Mouse (Mus musculus): ENCODE data around the gene Olfr243. TPM values are rescaled to one million over a fixed set of nuclear protein-coding genes. Genes with fewer than 3 reads are reported as not detected.

Olfr243 gene
- polyA plus RNA-seq, 1 experiment from 2014 or later: not detected

Other genes with a start within 250 kb of the Olfr243 start
- not detected in 2 replicates for gene Olfr608, start 244.8 kb upstream of the Olfr243 start, polyA plus RNA-seq (2016; fragmentation: Nextera tagmentation; extraction: Ambion mirVana)
- not detected in 2 replicates for gene Olfr609, start 216.6 kb upstream of the Olfr243 start, polyA plus RNA-seq (2016; fragmentation: Nextera tagmentation; extraction: Ambion mirVana)
- not detected in 2 replicates for gene Olfr610, start 202.5 kb upstream of the Olfr243 start, polyA plus RNA-seq (2016; fragmentation: Nextera tagmentation; extraction: Ambion mirVana)
- gene Olfr611, start 193.8 kb upstream of the Olfr243 start, polyA plus RNA-seq (2016; fragmentation: Nextera tagmentation; extraction: Ambion mirVana): not detected in 2 replicates
- gene Olfr612, start 172.0 kb upstream of the Olfr243 start, polyA plus RNA-seq (2016; fragmentation: Nextera tagmentation; extraction: Ambion mirVana): not detected in 2 replicates
- gene Olfr613, start 166.6 kb upstream of the Olfr243 start, polyA plus RNA-seq (2016; fragmentation: Nextera tagmentation; extraction: Ambion mirVana): not detected in 2 replicates
- gene Olfr615, start 158.6 kb upstream of the Olfr243 start, polyA plus RNA-seq (2016; fragmentation: Nextera tagmentation; extraction: Ambion mirVana): not detected in 2 replicates
- not detected in 2 replicates for gene Olfr616, start 145.5 kb upstream of the Olfr243 start, polyA plus RNA-seq (2016; fragmentation: Nextera tagmentation; extraction: Ambion mirVana)
- not detected in 2 replicates for gene Olfr617, start 141.6 kb upstream of the Olfr243 start, polyA plus RNA-seq (2016; fragmentation: Nextera tagmentation; extraction: Ambion mirVana)
- gene Olfr618, start 124.6 kb upstream of the Olfr243 start, polyA plus RNA-seq (2016; fragmentation: Nextera tagmentation; extraction: Ambion mirVana): not detected in 2 replicates
- not detected in 2 replicates for gene Olfr619, start 114.1 kb upstream of the Olfr243 start, polyA plus RNA-seq (2016; fragmentation: Nextera tagmentation; extraction: Ambion mirVana)
- not detected in 2 replicates for gene Olfr620, start 102.1 kb upstream of the Olfr243 start, polyA plus RNA-seq (2016; fragmentation: Nextera tagmentation; extraction: Ambion mirVana)
- gene Olfr622, start 72.0 kb upstream of the Olfr243 start, polyA plus RNA-seq (2016; fragmentation: Nextera tagmentation; extraction: Ambion mirVana): not detected in 2 replicates
- not detected in 2 replicates for gene Olfr623, start 51.0 kb upstream of the Olfr243 start, polyA plus RNA-seq (2016; fragmentation: Nextera tagmentation; extraction: Ambion mirVana)
- gene Olfr624, start 43.5 kb upstream of the Olfr243 start, polyA plus RNA-seq (2016; fragmentation: Nextera tagmentation; extraction: Ambion mirVana): 0.04 TPM in 2 replicates
- not detected in 2 replicates for gene Olfr625-ps1, start 32.0 kb upstream of the Olfr243 start, polyA plus RNA-seq (2016; fragmentation: Nextera tagmentation; extraction: Ambion mirVana)
- not detected in 2 replicates for gene Olfr628, start 15.7 kb downstream of the Olfr243 start, polyA plus RNA-seq (2016; fragmentation: Nextera tagmentation; extraction: Ambion mirVana)
- not detected in 2 replicates for gene Olfr629, start 30.3 kb downstream of the Olfr243 start, polyA plus RNA-seq (2016; fragmentation: Nextera tagmentation; extraction: Ambion mirVana)
- not detected in 2 replicates for gene Olfr630, start 42.7 kb downstream of the Olfr243 start, polyA plus RNA-seq (2016; fragmentation: Nextera tagmentation; extraction: Ambion mirVana)
- gene Olfr69, start 56.9 kb downstream of the Olfr243 start, polyA plus RNA-seq (2016; fragmentation: Nextera tagmentation; extraction: Ambion mirVana): not detected in 2 replicates
- gene Olfr68, start 65.0 kb downstream of the Olfr243 start, polyA plus RNA-seq (2016; fragmentation: Nextera tagmentation; extraction: Ambion mirVana): not detected in 2 replicates
- gene Olfr67, start 77.2 kb downstream of the Olfr243 start, polyA plus RNA-seq (2016; fragmentation: Nextera tagmentation; extraction: Ambion mirVana): not detected in 2 replicates
- gene Hbb-bt, start 99.3 kb downstream of the Olfr243 start, polyA plus RNA-seq (2016; fragmentation: Nextera tagmentation; extraction: Ambion mirVana): 183 and 303 TPM in 2 replicates
- 80.0 and 102 TPM in 2 replicates for gene Hbb-bs, start 113.4 kb downstream of the Olfr243 start, polyA plus RNA-seq (2016; fragmentation: Nextera tagmentation; extraction: Ambion mirVana)
- gene Hbb-bh2, start 125.8 kb downstream of the Olfr243 start, polyA plus RNA-seq (2016; fragmentation: Nextera tagmentation; extraction: Ambion mirVana): 0.37 and 0.52 TPM in 2 replicates
- gene Hbb-bh1, start 128.5 kb downstream of the Olfr243 start, polyA plus RNA-seq (2016; fragmentation: Nextera tagmentation; extraction: Ambion mirVana): 4,104 and 5,437 TPM in 2 replicates
- 8,184 and 11,241 TPM in 2 replicates for gene Hbb-y, start 138.5 kb downstream of the Olfr243 start, polyA plus RNA-seq (2016; fragmentation: Nextera tagmentation; extraction: Ambion mirVana)
- gene Olfr66, start 171.6 kb downstream of the Olfr243 start, polyA plus RNA-seq (2016; fragmentation: Nextera tagmentation; extraction: Ambion mirVana): not detected in 2 replicates
- not detected in 2 replicates for gene Olfr64, start 179.8 kb downstream of the Olfr243 start, polyA plus RNA-seq (2016; fragmentation: Nextera tagmentation; extraction: Ambion mirVana)
- not detected in 2 replicates for gene Olfr65, start 188.8 kb downstream of the Olfr243 start, polyA plus RNA-seq (2016; fragmentation: Nextera tagmentation; extraction: Ambion mirVana)
- not detected in 2 replicates for gene Olfr631, start 214.2 kb downstream of the Olfr243 start, polyA plus RNA-seq (2016; fragmentation: Nextera tagmentation; extraction: Ambion mirVana)
- not detected in 2 replicates for gene Olfr632, start 219.7 kb downstream of the Olfr243 start, polyA plus RNA-seq (2016; fragmentation: Nextera tagmentation; extraction: Ambion mirVana)
- gene Olfr633, start 229.8 kb downstream of the Olfr243 start, polyA plus RNA-seq (2016; fragmentation: Nextera tagmentation; extraction: Ambion mirVana): not detected in 2 replicates

All from forebrain, embryonic 10.5 days (tissue).